Mouse (Mus musculus) C2C12 (cell line): Measurements from ENCODE around the gene Ror2.

Experiments
- CEBPB ChIP-seq: IDR thresholded peaks from one replicate; pipeline ENCODE4 v1.6.1; 2011; ENCODE audit warnings: low read depth, mild to moderate bottlenecking, control low read depth, moderate library complexity
- CTCF ChIP-seq: IDR thresholded peaks from one replicate; pipeline ENCODE4 v1.5.1; 2011; ENCODE audit not compliant: control insufficient read depth, insufficient read depth, insufficient read length
- MAX ChIP-seq: IDR thresholded peaks from one replicate; pipeline ENCODE4 v1.6.1; 2011; ENCODE audit warnings: mild to moderate bottlenecking, control low read depth
- MYOG ChIP-seq: IDR thresholded peaks from one replicate; pipeline ENCODE4 v1.6.1; 2011; ENCODE audit not compliant: control insufficient read depth, insufficient read length; ENCODE audit errors: extremely low read depth

GRCm38 (mm10) chr13:53270549-53270948 is 15.4 kb downstream of the Ror2 start:
- TF ChIP-seq CTCF (no peak), MAX (no peak), CEBPB (no peak), MYOG (no peak)
